Mouse (Mus musculus) hindbrain, postnatal 0 days (tissue): ENCODE measurements around the gene Itih2. TPM values are rescaled to one million over a fixed set of nuclear protein-coding genes. Genes with fewer than 3 reads are reported as not detected.

Source experiments
- ATAC-seq: fragments of 200-750 bp; cut with Nextera tagmentation; 2 replicates; pipeline ENCODE4 v1.8.0; 2017; ENCODE audit warnings: mild to moderate bottlenecking, moderate TSS enrichment, moderate library complexity
- DNase-seq: peaks from one replicate; pipeline ENCODE4 v3.0.0-alpha.2; 2015; ENCODE audit warnings: low spot score
- H3K27ac ChIP-seq: fragments of 300-500 bp; sonication (generic); 2 replicates; pipeline ENCODE4 v1.5.1; 2014; ENCODE audit warnings: mild to moderate bottlenecking
- H3K27me3 ChIP-seq: fragments of 300-500 bp; sonication (generic); 2 replicates; pipeline ENCODE4 v1.6.1; 2014; ENCODE audit warnings: low read length, mixed read lengths; ENCODE audit not compliant: insufficient read depth
- H3K36me3 ChIP-seq: fragments of 300-500 bp; sonication (generic); 2 replicates; pipeline ENCODE4 v1.6.1; 2014; ENCODE audit warnings: low read length, mixed read lengths; ENCODE audit not compliant: insufficient read depth
- H3K4me1 ChIP-seq: fragments of 300-500 bp; sonication (generic); 2 replicates; pipeline ENCODE4 v1.6.1; 2014; ENCODE audit warnings: antibody characterized with exemption, low read length, mixed read lengths; ENCODE audit not compliant: insufficient read depth
- H3K4me2 ChIP-seq: fragments of 300-500 bp; sonication (generic); 2 replicates; pipeline ENCODE4 v1.6.1; 2014; ENCODE audit warnings: low read depth, mild to moderate bottlenecking, low read length, moderate library complexity, mixed read lengths
- H3K4me3 ChIP-seq: fragments of 300-500 bp; sonication (generic); 2 replicates; pipeline ENCODE4 v1.5.1; 2014; ENCODE audit warnings: low read length
- H3K9ac ChIP-seq: fragments of 300-500 bp; sonication (generic); replicated peaks from 2 replicates; pipeline ENCODE4 v1.6.1; 2014; ENCODE audit warnings: mild to moderate bottlenecking, low read length, moderate library complexity, mixed read lengths
- H3K9me3 ChIP-seq: fragments of 300-500 bp; sonication (generic); 2 replicates; pipeline ENCODE4 v1.6.1; 2016; ENCODE audit warnings: low read length, mixed read lengths
- CTCF ChIP-seq: IDR thresholded peaks from 2 replicates; pipeline ENCODE4 v1.5.1; 2016; ENCODE audit warnings: antibody characterized with exemption, control low read depth, low read depth
- WGBS: fragments of 180-500 bp; shearing (Covaris S2); extraction: QIAGEN DNeasy Blood & Tissue Kit; methylation state at CpG from one replicate; pipeline ENCODE4 v1.1.7; 2014; 5-methylcytosine and 5-hydroxymethylcytosine counted together
- polyA plus RNA-seq: library from polyadenylated mRNA; unstranded; fragments of >200 nt; fragmentation: Nextera tagmentation; extraction: Ambion mirVana; gene quantifications from 2 replicates; pipeline ENCODE4 v1.2.1, GENCODE M21; 2015
- total RNA-seq: library from RNA; depleted of rRNA; stranded (reverse); fragments of >200 nt; gene quantifications from 2 replicates; pipeline ENCODE4 v1.2.3, GENCODE M21; 2014

Itih2 gene
- total and polyA plus RNA-seq, 2 experiments from 2014 or later: 7.3 to 9.1 TPM

GRCm38 (mm10) chr2:10137320-10137719, 6.1 kb upstream of the Itih2 start:
- ATAC-seq: no peak
- H3K4me2 ChIP-seq: no peak overlapping the region
- TF ChIP-seq CTCF: no peak

DNA sequence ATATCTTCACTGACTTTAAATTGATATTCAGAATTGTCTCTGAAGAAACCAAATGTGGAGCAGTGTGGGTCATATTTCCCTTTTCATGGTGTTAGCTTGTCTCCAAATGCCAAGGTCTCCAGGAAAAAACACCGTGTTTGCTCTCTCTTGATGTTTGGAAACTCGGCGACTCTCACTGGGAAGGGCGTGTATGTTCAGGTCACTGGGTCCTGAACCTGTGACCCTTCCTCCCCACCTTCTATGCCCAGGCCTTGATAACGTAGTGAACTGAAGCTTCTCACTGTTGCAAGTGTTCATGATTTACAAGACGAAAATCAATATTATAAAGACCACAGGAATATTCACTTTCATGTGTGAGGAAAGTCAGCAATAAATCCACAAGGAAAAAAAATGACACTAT, 2.7 kb upstream of the Itih2 start:
- no peak overlapping the region for H3K27ac ChIP-seq
- no peaks in the 10 kb centered on the region for H3K36me3 ChIP-seq
- no peak overlapping the region for H3K4me2 ChIP-seq
- no peaks in the 10 kb centered on the region for H3K27me3 ChIP-seq
- WGBS: 73% methylated on average over 6 of the region's 6 CpGs
- no peak overlapping the region for H3K9ac ChIP-seq
- H3K9me3 ChIP-seq: no peaks in the 10 kb centered on the region
- TF ChIP-seq CTCF: no peak
- ATAC-seq (no peak), DNase-seq (no peak)
- H3K4me3 ChIP-seq: no peak overlapping the region
- H3K4me1 ChIP-seq: no peaks in the 10 kb centered on the region

More at GRCm38 (mm10) chr2:10137320-10137719, 6.1 kb upstream of the Itih2 start:
- Histone ChIP-seq H3K27ac (no peak overlapping the region), H3K36me3 (no peaks in the 10 kb centered on the region), H3K9me3 (no peaks in the 10 kb centered on the region), H3K4me3 (no peak overlapping the region), H3K9ac (no peak overlapping the region), H3K4me1 (no peaks in the 10 kb centered on the region), H3K27me3 (no peaks in the 10 kb centered on the region)
- 87% methylated on average over 2 of the region's 2 CpGs for WGBS
- no peak for DNase-seq

GRCm38 (mm10) chr2:10132128-10132527, 932 bp upstream of the Itih2 start:
- Histone ChIP-seq H3K36me3 (no peaks in the 10 kb centered on the region), H3K4me3 (no peak overlapping the region), H3K27ac (no peak overlapping the region), H3K4me1 (no peaks in the 10 kb centered on the region), H3K4me2 (no peak overlapping the region), H3K27me3 (no peaks in the 10 kb centered on the region), H3K9ac (no peak overlapping the region), H3K9me3 (no peaks in the 10 kb centered on the region)
- DNase-seq (no peak), ATAC-seq (no peak)
- 77% methylated on average over 1 of the region's 1 CpGs for WGBS
- TF ChIP-seq CTCF: no peak

- H3K4me3 ChIP-seq: no peak overlapping the region
- H3K4me2 ChIP-seq: no peak overlapping the region
- no peaks in the 10 kb centered on the region for H3K9me3 ChIP-seq
- no peak overlapping the region for H3K9ac ChIP-seq
- no peak overlapping the region for H3K27ac ChIP-seq
- no peak for TF ChIP-seq CTCF
- no peaks in the 10 kb centered on the region for H3K27me3 ChIP-seq
- WGBS: 75% methylated on average over 8 of the region's 8 CpGs
- DNase-seq (no peak), ATAC-seq (no peak)
- H3K4me1 ChIP-seq: no peaks in the 10 kb centered on the region
- no peaks in the 10 kb centered on the region for H3K36me3 ChIP-seq
Measured at GRCm38 (mm10) chr2:10130341-10130990, 730 bp downstream of the Itih2 start.

GRCm38 (mm10) chr2:10128571-10128970, 2.6 kb downstream of the Itih2 start:
- no peak for ATAC-seq
- Histone ChIP-seq H3K4me1 (no peaks in the 10 kb centered on the region), H3K9ac (no peak overlapping the region), H3K36me3 (no peaks in the 10 kb centered on the region), H3K27me3 (no peaks in the 10 kb centered on the region), H3K27ac (no peak overlapping the region), H3K4me3 (no peak overlapping the region), H3K9me3 (no peaks in the 10 kb centered on the region), H3K4me2 (no peak overlapping the region)
- 83% methylated on average over 4 of the region's 4 CpGs for WGBS
- no peak for TF ChIP-seq CTCF
- DNase-seq: no peak

GRCm38 (mm10) chr2:10127471-10127870, 3.7 kb downstream of the Itih2 start:
- TF ChIP-seq CTCF: no peak
- H3K4me1 ChIP-seq: no peaks in the 10 kb centered on the region
- H3K4me3 ChIP-seq: no peak overlapping the region
- no peaks in the 10 kb centered on the region for H3K27me3 ChIP-seq
- ATAC-seq: no peak
- H3K36me3 ChIP-seq: no peaks in the 10 kb centered on the region
- H3K4me2 ChIP-seq: no peak overlapping the region
- no peak overlapping the region for H3K9ac ChIP-seq
- no peak overlapping the region for H3K27ac ChIP-seq
- H3K9me3 ChIP-seq: no peaks in the 10 kb centered on the region
- DNase-seq: no peak
- WGBS: 92% methylated on average over 5 of the region's 5 CpGs

- Histone ChIP-seq H3K4me1 (no peaks in the 10 kb centered on the region), H3K4me3 (no peak overlapping the region), H3K9me3 (no peaks in the 10 kb centered on the region), H3K27me3 (no peaks in the 10 kb centered on the region), H3K27ac (no peak overlapping the region), H3K36me3 (no peaks in the 10 kb centered on the region), H3K9ac (no peak overlapping the region), H3K4me2 (no peak overlapping the region)
- TF ChIP-seq CTCF: no peak
- DNase-seq: no peak
- ATAC-seq: no peak
- 89% methylated on average over 4 of the region's 4 CpGs for WGBS
Measured at GRCm38 (mm10) chr2:10126122-10126521, 5.1 kb downstream of the Itih2 start.
